Mouse (Mus musculus) heart, embryonic 11.5 days (tissue): ENCODE results near the gene Ehd1. TPM values are rescaled to one million over a fixed set of nuclear protein-coding genes. Genes with fewer than 3 reads are reported as not detected.

ENCODE experiments used
- ATAC-seq: fragments of 200-750 bp; cut with Nextera tagmentation; replicated peaks from 2 replicates; pipeline ENCODE4 v1.8.0; 2017; ENCODE audit warnings: moderate library complexity; ENCODE audit not compliant: insufficient number of reproducible peaks, low FRiP score, low TSS enrichment
- H3K27ac ChIP-seq: fragments of 300-500 bp; sonication (generic); 2 replicates; pipeline ENCODE4 v1.5.1; 2014; ENCODE audit warnings: mild to moderate bottlenecking, low read depth, low read length
- H3K27me3 ChIP-seq: fragments of 300-500 bp; sonication (generic); 2 replicates; pipeline ENCODE4 v1.6.1; 2014; ENCODE audit warnings: mild to moderate bottlenecking, low read length, mixed read lengths; ENCODE audit not compliant: control insufficient read depth, insufficient read depth
- H3K36me3 ChIP-seq: fragments of 300-500 bp; sonication (generic); 2 replicates; pipeline ENCODE4 v1.6.1; 2014; ENCODE audit warnings: mild to moderate bottlenecking, low read length, moderate library complexity, mixed read lengths; ENCODE audit not compliant: control insufficient read depth, insufficient read depth
- H3K4me1 ChIP-seq: fragments of 300-500 bp; sonication (generic); 2 replicates; pipeline ENCODE4 v1.6.1; 2014; ENCODE audit warnings: low read length; ENCODE audit not compliant: control insufficient read depth, insufficient read depth
- H3K4me2 ChIP-seq: fragments of 300-500 bp; sonication (generic); 2 replicates; pipeline ENCODE4 v1.6.1; 2014; ENCODE audit warnings: mild to moderate bottlenecking, moderate library complexity
- H3K4me3 ChIP-seq: fragments of 300-500 bp; sonication (generic); 2 replicates; pipeline ENCODE4 v1.5.1; 2014; ENCODE audit warnings: low read depth, low read length
- H3K9ac ChIP-seq: fragments of 300-500 bp; sonication (generic); 2 replicates; pipeline ENCODE4 v1.6.1; 2014; ENCODE audit warnings: mild to moderate bottlenecking, low read depth, low read length, moderate library complexity
- H3K9me3 ChIP-seq: fragments of 300-500 bp; sonication (generic); replicated peaks from 2 replicates; pipeline ENCODE4 v1.6.1; 2016; ENCODE audit warnings: low read length; ENCODE audit not compliant: control insufficient read depth
- WGBS: fragments of 180-500 bp; shearing (Covaris S2); extraction: QIAGEN DNeasy Blood & Tissue Kit; methylation state at CpG from one replicate; pipeline ENCODE4 v1.1.7; 2014; ENCODE audit not compliant: insufficient replicate concordance; 5-methylcytosine and 5-hydroxymethylcytosine counted together
- microRNA counts: library from miRNA; unstranded; fragments of <30 nt; microRNA quantifications from one replicate; lab custom pipeline; 2015
- microRNA-seq: library from miRNA; unstranded; fragments of <30 nt; microRNA quantifications from one replicate; pipeline ENCODE4, GENCODE M21; 2016; ENCODE audit warnings: borderline number of aligned reads
- polyA plus RNA-seq: library from polyadenylated mRNA; unstranded; fragments of >200 nt; fragmentation: Nextera tagmentation; extraction: Ambion mirVana; gene quantifications from 2 replicates; pipeline ENCODE4 v1.2.1, GENCODE M21; 2014

The Ehd1 gene
- polyA plus RNA-seq, 1 experiment from 2014 or later, result 70.0 TPM

GRCm38 (mm10) chr19:6348717-6349116, 72.2 kb downstream of the Ehd1 start:
- Histone ChIP-seq H3K4me2 (no peak overlapping the region; the same call in 1 of the 2 replicates), H3K9ac (no peak overlapping the region), H3K4me1 (peaks cover 19% of the 10 kb centered on the region), H3K27me3 (no peaks in the 10 kb centered on the region), H3K27ac (peak overlapping the region; percentile 62), H3K4me3 (no peak overlapping the region), H3K36me3 (peaks cover 13% of the 10 kb centered on the region), H3K9me3 (no peaks in the 10 kb centered on the region)
- WGBS, result 35% methylated on average over 9 of the region's 9 CpGs
- ATAC-seq, result no peak

DNA sequence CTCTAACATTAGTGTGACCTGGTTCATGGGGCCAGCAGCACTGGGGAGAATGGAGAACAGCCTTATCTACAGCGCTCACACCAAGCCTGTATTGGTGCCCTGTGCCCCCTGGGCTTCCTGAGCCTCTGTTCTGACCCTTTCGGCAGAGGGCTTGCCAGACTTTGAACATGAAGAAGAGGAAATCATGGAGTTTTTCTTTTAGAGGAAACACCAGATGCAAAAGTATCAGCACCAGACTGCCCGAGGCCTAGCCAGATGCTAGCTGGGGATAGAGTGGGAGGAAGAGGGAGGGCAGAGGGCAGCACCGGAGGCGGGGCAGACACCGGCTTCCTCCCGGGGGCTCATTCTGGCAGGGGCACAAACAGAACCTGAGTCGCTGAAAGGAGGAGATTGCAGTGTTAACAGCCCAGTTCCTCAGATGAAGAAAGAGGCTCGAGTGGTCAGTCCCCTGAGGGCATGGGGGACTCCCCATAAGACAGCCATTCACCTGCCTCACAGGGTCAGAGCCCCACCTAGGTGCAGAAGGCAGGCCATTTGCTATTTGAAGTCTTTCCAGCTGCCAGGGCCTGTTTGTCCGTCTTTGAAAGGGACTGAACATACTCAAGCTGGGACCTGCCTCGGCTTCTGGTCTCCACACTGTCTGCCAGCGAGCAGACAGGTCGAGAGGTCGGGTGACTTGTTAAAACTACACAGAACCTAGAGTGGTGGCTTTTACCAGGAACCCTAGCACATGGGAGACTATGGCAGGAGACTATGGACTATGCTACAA, 72.9 kb downstream of the Ehd1 start:
- 32% methylated on average over 14 of the region's 14 CpGs for WGBS

More for the DNA sequence above, 72.9 kb downstream of the Ehd1 start:
- H3K36me3 ChIP-seq, result peaks cover 13% of the 10 kb centered on the region
- no peak overlapping the region for H3K4me3 ChIP-seq
- ATAC-seq, result no peak; the same call in 1 of the 2 replicates
- H3K9ac ChIP-seq, result no peak overlapping the region
- peaks cover 19% of the 10 kb centered on the region for H3K4me1 ChIP-seq
- no peaks in the 10 kb centered on the region for H3K27me3 ChIP-seq
- no peaks in the 10 kb centered on the region for H3K9me3 ChIP-seq
- peak overlapping the region; percentile 22 for H3K4me2 ChIP-seq
- peak overlapping the region; percentile 62 for H3K27ac ChIP-seq

MicroRNAs within 50 kb of the gene (microRNA counts, 519-probe panel; counts per million panel counts)
- 32.2 counts per million for microRNA mmu-miR-192 (lab: Ali Mortazavi, UCI)

Small RNA genes within 50 kb of the gene (microRNA-seq; reads per million reads assigned to microRNA genes)
- gene Mir192, result 84.1 reads per million, percentile 62 among the genes with 10 or more reads in this experiment
- 51.9 reads per million, percentile 59 among the genes with 10 or more reads in this experiment for gene Mir194-2
- gene Mir6989, result 0.47 reads per million

Other genes with a start within 250 kb of the Ehd1 start
- gene Syvn1, start 230.1 kb upstream of the Ehd1 start, polyA plus RNA-seq, result 19.5 and 22.1 TPM in 2 replicates
- 70.7 and 75.3 TPM in 2 replicates for gene Mrpl49, start 218.9 kb upstream of the Ehd1 start, polyA plus RNA-seq
- 586 and 633 TPM in 2 replicates for gene Fau, start 218.9 kb upstream of the Ehd1 start, polyA plus RNA-seq
- gene Znhit2, start 215.5 kb upstream of the Ehd1 start, polyA plus RNA-seq, result 27.1 and 27.5 TPM in 2 replicates
- gene Tm7sf2, start 208.4 kb upstream of the Ehd1 start, polyA plus RNA-seq, result 10.1 and 11.9 TPM in 2 replicates
- gene Vps51, start 199.5 kb upstream of the Ehd1 start, polyA plus RNA-seq, result 38.9 and 43.7 TPM in 2 replicates
- gene Tmem262, start 196.7 kb upstream of the Ehd1 start, polyA plus RNA-seq, result not detected in 2 replicates
- gene Gm28374, start 194.5 kb upstream of the Ehd1 start, polyA plus RNA-seq, result 0.36 TPM in 1 of 2 replicates, not detected in the other
- gene Zfpl1, start 191.8 kb upstream of the Ehd1 start, polyA plus RNA-seq, result 51.2 and 56.2 TPM in 2 replicates
- gene Cdca5, start 191.7 kb upstream of the Ehd1 start, polyA plus RNA-seq, result 31.1 and 33.4 TPM in 2 replicates
- 0.48 and 1.0 TPM in 2 replicates for gene AC131692.1, start 182.3 kb upstream of the Ehd1 start, polyA plus RNA-seq
- 0.23 and 0.40 TPM in 2 replicates for gene Naaladl1, start 170.9 kb upstream of the Ehd1 start, polyA plus RNA-seq
- gene Sac3d1, start 158.1 kb upstream of the Ehd1 start, polyA plus RNA-seq, result 38.1 and 41.0 TPM in 2 replicates
- gene Snx15, start 148.4 kb upstream of the Ehd1 start, polyA plus RNA-seq, result 22.6 and 25.5 TPM in 2 replicates
- not detected in 2 replicates for gene Batf2, start 135.7 kb upstream of the Ehd1 start, polyA plus RNA-seq
- gene Arl2, start 135.2 kb upstream of the Ehd1 start, polyA plus RNA-seq, result 61.8 and 73.8 TPM in 2 replicates
- gene Majin, start 92.3 kb upstream of the Ehd1 start, polyA plus RNA-seq, result not detected in 2 replicates
- gene Gpha2, start 50.3 kb upstream of the Ehd1 start, polyA plus RNA-seq, result 0.29 TPM in 1 of 2 replicates, not detected in the other
- 22.2 and 27.7 TPM in 2 replicates for gene Ppp2r5b, start 40.9 kb upstream of the Ehd1 start, polyA plus RNA-seq
- 6.1 and 8.4 TPM in 2 replicates for gene Atg2a, start 35.1 kb upstream of the Ehd1 start, polyA plus RNA-seq
- 0.44 and 0.74 TPM in 2 replicates for gene Cdc42bpg, start 29.7 kb downstream of the Ehd1 start, polyA plus RNA-seq
- gene Men1, start 58.3 kb downstream of the Ehd1 start, polyA plus RNA-seq, result 31.8 and 35.1 TPM in 2 replicates
- gene Map4k2, start 64.4 kb downstream of the Ehd1 start, polyA plus RNA-seq, result 9.6 and 10.1 TPM in 2 replicates
- 106 and 124 TPM in 2 replicates for gene Sf1, start 87.0 kb downstream of the Ehd1 start, polyA plus RNA-seq
- gene Pygm, start 107.7 kb downstream of the Ehd1 start, polyA plus RNA-seq, result 149 and 178 TPM in 2 replicates
- gene Rasgrp2, start 122.6 kb downstream of the Ehd1 start, polyA plus RNA-seq, result 41.5 and 42.7 TPM in 2 replicates
- gene Nrxn2, start 142.0 kb downstream of the Ehd1 start, polyA plus RNA-seq, result 1.5 and 1.6 TPM in 2 replicates